Mouse (Mus musculus): ENCODE measurements at regions not wholly inside any gene's neighbourhood (a gene's known extent, or its start where the extent isn't known, plus 50 kb on each side); places are given as distances from the start of the nearest gene placed in this dataset.
A peak's percentile ranks its signal among the peaks of the same experiment; 100 is the strongest.

DNA sequence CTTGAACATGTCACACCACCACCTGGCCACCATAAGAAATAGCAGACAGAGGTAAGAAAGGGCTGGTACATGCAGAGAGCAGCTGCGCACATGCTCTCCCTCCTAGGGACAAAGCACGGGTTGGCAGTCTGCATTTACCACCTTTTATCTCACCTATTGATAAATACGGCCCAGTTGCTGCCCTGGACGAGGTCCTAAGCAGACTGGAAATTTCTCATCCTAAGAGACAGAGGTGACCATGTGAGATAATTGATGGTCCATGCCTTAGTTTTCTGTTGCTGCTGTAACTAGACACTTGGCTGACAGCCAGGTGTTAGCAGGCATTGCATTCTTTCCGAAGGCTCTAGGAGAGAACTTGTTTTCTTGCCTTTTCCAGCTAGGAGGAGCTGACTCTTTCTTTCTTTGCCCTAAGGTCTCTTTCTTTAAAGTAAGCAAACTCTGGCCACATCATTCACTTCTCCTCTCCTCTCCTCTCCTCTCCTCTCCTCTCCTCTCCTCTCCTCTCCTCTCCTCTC lies 526.8 kb upstream of the Kdm8 start:
- 40% methylated on average over 5 of the region's 5 CpGs for WGBS
- no peak overlapping the region for H3K4me2 ChIP-seq (replicated peaks; ENCODE audit: low read depth, low read length, severe bottlenecking)
- no peak overlapping the region for H3K9ac ChIP-seq (ENCODE audit: low read depth, low read length, severe bottlenecking)
- no peak overlapping the region for H3K4me3 ChIP-seq (replicated peaks; ENCODE audit: low read length)
- TF ChIP-seq POLR2A (IDR thresholded peaks at IDR 0.05; ENCODE audit: borderline replicate concordance, extremely low read depth, insufficient read depth, insufficient read length) = no peak
- DNase-seq (ENCODE audit: low spot score) (peak; percentile 70), ATAC-seq (ENCODE audit: low FRiP score, low read depth) (no peak)
- H3K27me3 ChIP-seq (ENCODE audit: control insufficient read depth, insufficient read depth, low read length) = no peaks in the 10 kb centered on the region
- no peaks in the 10 kb centered on the region for H3K36me3 ChIP-seq (ENCODE audit: control insufficient read depth, insufficient read depth, low read length)
- no peak overlapping the region for H3K27ac ChIP-seq (replicated peaks; ENCODE audit: low read depth, low read length)
- no peaks in the 10 kb centered on the region for H3K4me1 ChIP-seq (ENCODE audit: control insufficient read depth, insufficient read depth, low read length)
- H3K9me3 ChIP-seq (ENCODE audit: control insufficient read depth, low read length) = no peaks in the 10 kb centered on the region

GRCm38 (mm10) chr7:124922806-124923205 lies 521.7 kb upstream of the Kdm8 start:
- Histone ChIP-seq H3K36me3 (ENCODE audit: control insufficient read depth, insufficient read depth, low read length) (no peaks in the 10 kb centered on the region), H3K27ac (replicated peaks; ENCODE audit: low read depth, low read length) (no peak overlapping the region), H3K4me2 (replicated peaks; ENCODE audit: low read depth, low read length, severe bottlenecking) (no peak overlapping the region), H3K9me3 (ENCODE audit: control insufficient read depth, low read length) (no peaks in the 10 kb centered on the region), H3K4me3 (replicated peaks; ENCODE audit: low read length) (no peak overlapping the region), H3K27me3 (ENCODE audit: control insufficient read depth, insufficient read depth, low read length) (no peaks in the 10 kb centered on the region), H3K4me1 (ENCODE audit: control insufficient read depth, insufficient read depth, low read length) (no peaks in the 10 kb centered on the region), H3K9ac (ENCODE audit: low read depth, low read length, severe bottlenecking) (no peak overlapping the region)
- WGBS = 74% methylated on average over 7 of the region's 7 CpGs
- TF ChIP-seq POLR2A (IDR thresholded peaks at IDR 0.05; ENCODE audit: borderline replicate concordance, extremely low read depth, insufficient read depth, insufficient read length) = no peak
- ATAC-seq (ENCODE audit: low FRiP score, low read depth) = no peak
- DNase-seq (ENCODE audit: low spot score) = no peak

DNA sequence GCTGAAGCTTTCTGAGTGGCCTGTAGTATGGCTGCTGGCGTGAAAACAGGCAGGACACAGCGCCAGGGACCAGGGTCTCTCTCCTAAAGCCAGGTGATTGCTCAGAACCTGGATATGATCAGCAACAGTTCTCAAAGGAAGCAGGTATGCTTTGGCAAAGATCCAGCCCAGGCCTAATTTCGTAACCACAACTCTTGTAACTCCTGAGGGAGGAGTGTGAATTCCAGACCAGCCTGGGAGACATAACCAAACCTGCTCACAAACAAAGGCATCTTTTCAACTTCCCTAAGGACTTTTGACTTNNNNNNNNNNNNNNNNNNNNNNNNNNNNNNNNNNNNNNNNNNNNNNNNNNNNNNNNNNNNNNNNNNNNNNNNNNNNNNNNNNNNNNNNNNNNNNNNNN lies 510.9 kb upstream of the Kdm8 start:
- ATAC-seq (ENCODE audit: low FRiP score, low read depth) (no peak), DNase-seq (ENCODE audit: low spot score) (peak; percentile 25)
- Histone ChIP-seq H3K36me3 (ENCODE audit: control insufficient read depth, insufficient read depth, low read length) (no peaks in the 10 kb centered on the region), H3K4me1 (ENCODE audit: control insufficient read depth, insufficient read depth, low read length) (no peaks in the 10 kb centered on the region), H3K27me3 (ENCODE audit: control insufficient read depth, insufficient read depth, low read length) (no peaks in the 10 kb centered on the region), H3K9me3 (ENCODE audit: control insufficient read depth, low read length) (no peaks in the 10 kb centered on the region), H3K9ac (ENCODE audit: low read depth, low read length, severe bottlenecking) (no peak overlapping the region), H3K4me2 (replicated peaks; ENCODE audit: low read depth, low read length, severe bottlenecking) (no peak overlapping the region), H3K27ac (replicated peaks; ENCODE audit: low read depth, low read length) (no peak overlapping the region), H3K4me3 (replicated peaks; ENCODE audit: low read length) (no peak overlapping the region)
- WGBS = 48% methylated on average over 3 of the region's 3 CpGs
- no peak for TF ChIP-seq POLR2A (IDR thresholded peaks at IDR 0.05; ENCODE audit: borderline replicate concordance, extremely low read depth, insufficient read depth, insufficient read length)

DNA sequence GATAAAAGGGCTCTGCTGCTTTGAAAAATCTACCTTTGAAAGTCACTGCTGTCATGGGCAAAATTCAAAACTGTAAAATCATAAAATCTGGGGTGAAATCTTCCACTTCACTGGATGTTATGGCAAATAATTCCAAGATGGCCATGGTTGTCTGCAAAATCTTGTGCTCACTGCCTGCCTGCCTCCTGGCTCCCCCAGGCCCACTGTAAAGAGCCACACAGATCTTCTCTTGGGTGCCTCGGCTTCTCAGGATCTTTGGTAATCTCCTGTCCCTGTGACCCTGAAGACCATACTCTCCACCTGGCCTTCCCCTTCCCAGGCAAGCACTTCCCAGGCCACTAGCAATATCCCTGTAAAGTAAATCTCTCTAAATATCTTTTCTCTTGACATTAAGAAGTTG lies 505.1 kb upstream of the Kdm8 start:
- H3K9me3 ChIP-seq (ENCODE audit: control insufficient read depth, low read length) = no peaks in the 10 kb centered on the region
- 88% methylated on average over 1 of the region's 1 CpGs for WGBS
- H3K27ac ChIP-seq (replicated peaks; ENCODE audit: low read depth, low read length) = no peak overlapping the region
- TF ChIP-seq POLR2A (IDR thresholded peaks at IDR 0.05; ENCODE audit: borderline replicate concordance, extremely low read depth, insufficient read depth, insufficient read length) = no peak
- DNase-seq (ENCODE audit: low spot score) (no peak), ATAC-seq (ENCODE audit: low FRiP score, low read depth) (no peak)
- no peaks in the 10 kb centered on the region for H3K27me3 ChIP-seq (ENCODE audit: control insufficient read depth, insufficient read depth, low read length)
- no peaks in the 10 kb centered on the region for H3K4me1 ChIP-seq (ENCODE audit: control insufficient read depth, insufficient read depth, low read length)
- no peaks in the 10 kb centered on the region for H3K36me3 ChIP-seq (ENCODE audit: control insufficient read depth, insufficient read depth, low read length)
- no peak overlapping the region for H3K4me3 ChIP-seq (replicated peaks; ENCODE audit: low read length)
- no peak overlapping the region for H3K9ac ChIP-seq (ENCODE audit: low read depth, low read length, severe bottlenecking)
- H3K4me2 ChIP-seq (replicated peaks; ENCODE audit: low read depth, low read length, severe bottlenecking) = no peak overlapping the region

- no peaks in the 10 kb centered on the region for H3K36me3 ChIP-seq (ENCODE audit: control insufficient read depth, insufficient read depth, low read length)
- H3K27ac ChIP-seq (replicated peaks; ENCODE audit: low read depth, low read length) = no peak overlapping the region
- 64% methylated on average over 4 of the region's 4 CpGs for WGBS
- no peak for ATAC-seq (ENCODE audit: low FRiP score, low read depth)
- no peak overlapping the region for H3K4me3 ChIP-seq (replicated peaks; ENCODE audit: low read length)
- no peak for TF ChIP-seq POLR2A (IDR thresholded peaks at IDR 0.05; ENCODE audit: borderline replicate concordance, extremely low read depth, insufficient read depth, insufficient read length)
- no peak overlapping the region for H3K9ac ChIP-seq (ENCODE audit: low read depth, low read length, severe bottlenecking)
- DNase-seq (ENCODE audit: low spot score) = no peak
- no peaks in the 10 kb centered on the region for H3K27me3 ChIP-seq (ENCODE audit: control insufficient read depth, insufficient read depth, low read length)
- no peaks in the 10 kb centered on the region for H3K4me1 ChIP-seq (ENCODE audit: control insufficient read depth, insufficient read depth, low read length)
- no peaks in the 10 kb centered on the region for H3K9me3 ChIP-seq (ENCODE audit: control insufficient read depth, low read length)
- no peak overlapping the region for H3K4me2 ChIP-seq (replicated peaks; ENCODE audit: low read depth, low read length, severe bottlenecking)
These were observed 502.9 kb upstream of the Kdm8 start for GRCm38 (mm10) chr7:124941527-124941926.

- H3K9me3 ChIP-seq (ENCODE audit: control insufficient read depth, low read length) = no peaks in the 10 kb centered on the region
- H3K36me3 ChIP-seq (ENCODE audit: control insufficient read depth, insufficient read depth, low read length) = no peaks in the 10 kb centered on the region
- WGBS = 71% methylated on average over 1 of the region's 1 CpGs
- no peak overlapping the region for H3K27ac ChIP-seq (replicated peaks; ENCODE audit: low read depth, low read length)
- DNase-seq (ENCODE audit: low spot score) (no peak), ATAC-seq (ENCODE audit: low FRiP score, low read depth) (no peak)
- no peak overlapping the region for H3K9ac ChIP-seq (ENCODE audit: low read depth, low read length, severe bottlenecking)
- no peaks in the 10 kb centered on the region for H3K27me3 ChIP-seq (ENCODE audit: control insufficient read depth, insufficient read depth, low read length)
- no peak overlapping the region for H3K4me3 ChIP-seq (replicated peaks; ENCODE audit: low read length)
- no peak for TF ChIP-seq POLR2A (IDR thresholded peaks at IDR 0.05; ENCODE audit: borderline replicate concordance, extremely low read depth, insufficient read depth, insufficient read length)
- H3K4me1 ChIP-seq (ENCODE audit: control insufficient read depth, insufficient read depth, low read length) = no peaks in the 10 kb centered on the region
- H3K4me2 ChIP-seq (replicated peaks; ENCODE audit: low read depth, low read length, severe bottlenecking) = no peak overlapping the region
These were observed 498.1 kb upstream of the Kdm8 start for GRCm38 (mm10) chr7:124946424-124946823.

All from limb, embryonic 14.5 days (tissue).